Comparison of ENCODE assay signal across 9 mouse cellular contexts in the genomic region with DNA sequence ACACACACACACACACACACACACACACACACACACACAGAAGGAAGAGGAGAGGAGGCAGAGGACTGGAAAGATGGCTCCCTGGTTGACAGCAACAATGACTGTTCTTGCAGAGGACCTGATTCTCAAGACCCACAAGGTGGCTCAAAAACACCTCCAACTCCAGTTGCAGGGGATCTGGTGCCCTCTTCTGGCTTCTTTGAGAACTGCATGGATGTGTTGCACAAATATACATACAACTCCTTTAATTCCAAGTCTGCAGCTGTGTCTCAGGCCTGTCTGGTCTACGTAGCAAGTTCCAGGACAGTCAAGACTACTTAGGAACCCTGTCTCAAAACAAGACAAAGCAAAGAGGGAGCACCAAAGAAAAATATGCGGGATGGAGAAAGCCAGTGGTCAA. TPM values are rescaled to one million over a fixed set of nuclear protein-coding genes. Genes with fewer than 3 reads are reported as not detected.
DNase-seq lines count a peak whose midpoint lies in the region; TF ChIP-seq lines count a peak whose summit lies in the region.
"Had no signal": no experiment of that assay in that cellular context is flagged by ENCODE, and none has a peak within 500 bp of the region (broad histone marks: within the 10 kb centered on the region; RNA-seq: fewer than 3 reads in every experiment).

No protein-coding gene starts in this region.

- H3K9me3 ChIP-seq in embryonic facial prominence, embryonic 10.5 days, result no peaks in the 10 kb centered on the region
- H3K9me3 ChIP-seq: stomach, embryonic 15.5 days had no signal

- H3K27ac ChIP-seq in heart, adult 2 months, result no peak overlapping the region
- H3K27ac ChIP-seq in embryonic facial prominence, embryonic 10.5 days (replicated peaks), result no peak overlapping the region
- H3K27ac ChIP-seq: stomach, embryonic 15.5 days had no signal

- no peak for TF ChIP-seq EP300 in heart, adult 2 months (IDR thresholded peaks at IDR 0.05; ENCODE audit: insufficient read depth, low read depth, low read length)

- intact Hi-C loops in heart, adult 2 months (cut with DNase I), result loop anchor here (5.0 kb wide), 1 partner anchor 41 kb away; no protein-coding TSS in a partner anchor
- intact Hi-C loops in left cerebral cortex, postnatal 14 days (cut with DNase I), result no loop called here

- no peaks in the 10 kb centered on the region for H3K36me3 ChIP-seq in heart, adult 2 months (ENCODE audit: control insufficient read depth, insufficient read depth, low read length)
- H3K36me3 ChIP-seq in embryonic facial prominence, embryonic 10.5 days (replicated peaks), result peaks cover 59% of the 10 kb centered on the region

- TF ChIP-seq POLR2A in heart, adult 2 months (IDR thresholded peaks at IDR 0.05; ENCODE audit: insufficient read depth, low read depth, low read length), result no peak

- DNase-seq in heart, adult 2 months, result peak in 1 of 2 experiments; percentile 56
- DNase-seq in heart, adult 11 months, result no peak
- DNase-seq in A20 (ENCODE audit: low read depth, low spot score), result peak; percentile 72
- peak; percentile 81 for DNase-seq in adrenal gland, postnatal 14 days
- DNase-seq in embryonic facial prominence, embryonic 10.5 days (ENCODE audit: low spot score), result peak; percentile 76
- peak; percentile 86 to 89 for DNase-seq in left cerebral cortex, postnatal 14 days (ENCODE audit: low spot score in 2 of 2)
- DNase-seq in neural tube, embryonic 10.5 days (ENCODE audit: extremely low spot score, low spot score), result peak; percentile 79
- peak; percentile 78 for DNase-seq in thymus, postnatal 14 days

- TF ChIP-seq CTCF in heart, adult 2 months (IDR thresholded peaks at IDR 0.05), result peak; percentile 81

- WGBS in heart, adult 2 months, result 52% methylated on average over 2 of the region's 2 CpGs
- 50% methylated on average over 2 of the region's 2 CpGs for WGBS in embryonic facial prominence, embryonic 10.5 days

- no peak overlapping the region for H3K9ac ChIP-seq in heart, adult 2 months (ENCODE audit: low read depth, low read length)
- H3K9ac ChIP-seq: stomach, embryonic 15.5 days had no signal

- no peaks in the 10 kb centered on the region for H3K79me2 ChIP-seq in heart, adult 2 months (replicated peaks; ENCODE audit: control insufficient read depth, insufficient read depth, low read length)

- no peaks in the 10 kb centered on the region for H3K27me3 ChIP-seq in heart, adult 2 months (ENCODE audit: control insufficient read depth, insufficient read depth, low read length)
- peaks cover 21% of the 10 kb centered on the region for H3K27me3 ChIP-seq in embryonic facial prominence, embryonic 10.5 days (replicated peaks; ENCODE audit: low read depth, poor library complexity, severe bottlenecking)

- no peak overlapping the region for H3K4me3 ChIP-seq in heart, adult 2 months
- H3K4me3 ChIP-seq in embryonic facial prominence, embryonic 10.5 days, result no peak overlapping the region
- H3K4me3 ChIP-seq: stomach, embryonic 15.5 days had no signal

- no peaks in the 10 kb centered on the region for H3K4me1 ChIP-seq in heart, adult 2 months (ENCODE audit: control insufficient read depth, insufficient read depth, low read length)
- 0 out of 2 replicates have a peak, but pooled peaks cover 3% of the 10 kb centered on the region for H3K4me1 ChIP-seq in embryonic facial prominence, embryonic 10.5 days
- H3K4me1 ChIP-seq: stomach, embryonic 15.5 days had no signal

RNA-seq across cellular contexts. Expression of gene Rtbdn, which starts 10.0 kb away (rescaled TPM):
- not detected for total RNA-seq in heart, adult 2 months (2021)
- not detected in 2 replicates for polyA plus RNA-seq in heart, adult 2 months (2012; rRNA removed)
- total RNA-seq in adrenal gland, postnatal 14 days (2021), result not detected in 2 replicates
- polyA plus RNA-seq in embryonic facial prominence, embryonic 10.5 days (2016; fragmentation: Nextera tagmentation; extraction: Ambion mirVana), result 0.36 and 0.91 TPM in 2 replicates
- 1 to 10 TPM; 1.6 to 2.1 TPM for total RNA-seq in left cerebral cortex, postnatal 14 days (2021)

RNA-seq across cellular contexts. Expression of gene Gm49661, which starts 12.5 kb away (rescaled TPM):
- total RNA-seq in heart, adult 2 months (2021), result 1 to 10 TPM; 1.3 to 2.1 TPM
- polyA plus RNA-seq in heart, adult 2 months (2012; rRNA removed), result not detected in 2 replicates
- total RNA-seq in adrenal gland, postnatal 14 days (2021), result 2.1 TPM in 1 of 2 replicates, not detected in the other
- not detected in 2 replicates for polyA plus RNA-seq in embryonic facial prominence, embryonic 10.5 days (2016; fragmentation: Nextera tagmentation; extraction: Ambion mirVana)
- total RNA-seq in left cerebral cortex, postnatal 14 days (2021), result not detected
- polyA plus RNA-seq: stomach, embryonic 15.5 days had no signal

RNA-seq across cellular contexts. Expression of gene Prdx2, which starts 12.6 kb away (rescaled TPM):
- 100 to 1,000 TPM; 591 to 662 TPM for total RNA-seq in heart, adult 2 months (2021)
- polyA plus RNA-seq in heart, adult 2 months (2012; rRNA removed), result 464 and 584 TPM in 2 replicates
- total RNA-seq in adrenal gland, postnatal 14 days (2021), result 532 and 572 TPM in 2 replicates
- 1,193 and 1,272 TPM in 2 replicates for polyA plus RNA-seq in embryonic facial prominence, embryonic 10.5 days (2016; fragmentation: Nextera tagmentation; extraction: Ambion mirVana)
- total RNA-seq in left cerebral cortex, postnatal 14 days (2021), result 100 to 1,000 TPM; 402 to 429 TPM

RNA-seq across cellular contexts. Expression of gene Rnaseh2a, which starts 12.8 kb away (rescaled TPM):
- 10 to 100 TPM; 38.1 to 50.5 TPM for total RNA-seq in heart, adult 2 months (2021)
- 33.7 and 46.3 TPM in 2 replicates for polyA plus RNA-seq in heart, adult 2 months (2012; rRNA removed)
- total RNA-seq in adrenal gland, postnatal 14 days (2021), result 88.3 and 96.4 TPM in 2 replicates
- polyA plus RNA-seq in embryonic facial prominence, embryonic 10.5 days (2016; fragmentation: Nextera tagmentation; extraction: Ambion mirVana), result 147 and 148 TPM in 2 replicates
- total RNA-seq in left cerebral cortex, postnatal 14 days (2021), result 10 to 100 TPM; 38.1 to 52.0 TPM

RNA-seq across cellular contexts. Expression of gene Mast1, which starts 19.6 kb away (rescaled TPM):
- total RNA-seq in heart, adult 2 months (2021), result under 1 TPM; 0.07 to 0.10 TPM
- polyA plus RNA-seq in heart, adult 2 months (2012; rRNA removed), result 0.16 and 0.18 TPM in 2 replicates
- 1.2 and 3.1 TPM in 2 replicates for total RNA-seq in adrenal gland, postnatal 14 days (2021)
- polyA plus RNA-seq in embryonic facial prominence, embryonic 10.5 days (2016; fragmentation: Nextera tagmentation; extraction: Ambion mirVana), result 2.3 and 3.4 TPM in 2 replicates
- 100 to 1,000 TPM; 139 to 146 TPM for total RNA-seq in left cerebral cortex, postnatal 14 days (2021)
